Mouse (Mus musculus) intestine, postnatal 0 days (tissue): ENCODE results near the gene Gxylt2. TPM values are rescaled to one million over a fixed set of nuclear protein-coding genes. Genes with fewer than 3 reads are reported as not detected.

Experiments
- ATAC-seq: fragments of 200-750 bp; cut with Nextera tagmentation; 2 replicates; pipeline ENCODE4 v1.8.0; 2017; ENCODE audit warnings: mild to moderate bottlenecking, moderate TSS enrichment, moderate library complexity
- H3K27ac ChIP-seq: fragments of 300-500 bp; sonication (generic); 2 replicates; pipeline ENCODE4 v1.5.1; 2014; ENCODE audit warnings: mild to moderate bottlenecking, low read depth, low read length, moderate library complexity
- H3K27me3 ChIP-seq: fragments of 300-500 bp; sonication (generic); replicated peaks from 2 replicates; pipeline ENCODE4 v1.6.1; 2014; ENCODE audit warnings: low read length, mixed read lengths; ENCODE audit not compliant: control insufficient read depth, insufficient read depth
- H3K36me3 ChIP-seq: fragments of 300-500 bp; sonication (generic); 2 replicates; pipeline ENCODE4 v1.6.1; 2014; ENCODE audit warnings: mild to moderate bottlenecking, moderate library complexity; ENCODE audit not compliant: control insufficient read depth, insufficient read depth
- H3K4me1 ChIP-seq: fragments of 300-500 bp; sonication (generic); replicated peaks from 2 replicates; pipeline ENCODE4 v1.6.1; 2014; ENCODE audit warnings: antibody characterized with exemption, low read length, mixed read lengths; ENCODE audit not compliant: control insufficient read depth, insufficient read depth
- H3K4me2 ChIP-seq: fragments of 300-500 bp; sonication (generic); replicated peaks from 2 replicates; pipeline ENCODE4 v1.6.1; 2014; ENCODE audit warnings: low read depth, mild to moderate bottlenecking, moderate library complexity
- H3K4me3 ChIP-seq: fragments of 300-500 bp; sonication (generic); 2 replicates; pipeline ENCODE4 v1.5.1; 2014; ENCODE audit warnings: low read depth, low read length
- H3K9ac ChIP-seq: fragments of 300-500 bp; sonication (generic); 2 replicates; pipeline ENCODE4 v1.6.1; 2014; ENCODE audit warnings: mild to moderate bottlenecking, low read depth, low read length
- H3K9me3 ChIP-seq: fragments of 300-500 bp; sonication (generic); 2 replicates; pipeline ENCODE4 v1.6.1; 2016; ENCODE audit warnings: mixed run types; ENCODE audit not compliant: control insufficient read depth
- CTCF ChIP-seq: sonication (generic); IDR thresholded peaks from 2 replicates; pipeline ENCODE4 v1.5.1; 2016; ENCODE audit warnings: low read depth, mild to moderate bottlenecking, control low read depth, antibody characterized with exemption, moderate library complexity
- WGBS: fragments of 180-500 bp; shearing (Covaris S2); extraction: QIAGEN DNeasy Blood & Tissue Kit; methylation state at CpG from one replicate; pipeline ENCODE4 v1.1.7; 2014; 5-methylcytosine and 5-hydroxymethylcytosine counted together
- polyA plus RNA-seq: library from polyadenylated mRNA; unstranded; fragments of >200 nt; fragmentation: Nextera tagmentation; extraction: Ambion mirVana; gene quantifications from 2 replicates; pipeline ENCODE4 v1.2.1, GENCODE M21; 2015

Gene Gxylt2
- polyA plus RNA-seq, 1 experiment from 2014 or later: 0.12 TPM

GRCm38 (mm10) chr6:100670880-100671344 is 33.6 kb upstream of the Gxylt2 start, which contains the start of gene Shq1:
Gene Shq1 (minus strand): TSS chr6:100671157.
- Histone ChIP-seq H3K36me3 (no peaks in the 10 kb centered on the region), H3K9me3 (no peaks in the 10 kb centered on the region), H3K9ac (peak within 1 kb of the TSS; percentile 72), H3K4me2 (peak within 1 kb of the TSS; percentile 97), H3K4me3 (peak within 1 kb of the TSS; percentile 92), H3K4me1 (no peaks in the 10 kb centered on the region), H3K27ac (no peak within 1 kb of the TSS; the same call in 1 of the 2 replicates), H3K27me3 (no peaks in the 10 kb centered on the region)
- under 1% methylated on average over 49 of the region's 49 CpGs for WGBS
- ATAC-seq: peak; percentile 88
- peak; percentile 47 for TF ChIP-seq CTCF

GRCm38 (mm10) chr6:100671401-100671800 is 33.1 kb upstream of the Gxylt2 start:
- Histone ChIP-seq H3K9ac (no peak overlapping the region), H3K27ac (no peak overlapping the region), H3K4me3 (peak overlapping the region; percentile 92), H3K36me3 (no peaks in the 10 kb centered on the region), H3K4me2 (peak overlapping the region; percentile 97), H3K27me3 (no peaks in the 10 kb centered on the region), H3K9me3 (no peaks in the 10 kb centered on the region), H3K4me1 (no peaks in the 10 kb centered on the region)
- 6% methylated on average over 7 of the region's 7 CpGs for WGBS
- TF ChIP-seq CTCF: no peak
- ATAC-seq: no peak

GRCm38 (mm10) chr6:100674974-100675373 is 29.6 kb upstream of the Gxylt2 start:
- Histone ChIP-seq H3K4me2 (no peak overlapping the region), H3K9ac (no peak overlapping the region), H3K4me1 (no peaks in the 10 kb centered on the region), H3K27me3 (no peaks in the 10 kb centered on the region), H3K4me3 (no peak overlapping the region), H3K36me3 (no peaks in the 10 kb centered on the region), H3K9me3 (no peaks in the 10 kb centered on the region), H3K27ac (no peak overlapping the region)
- peak; percentile 81 for TF ChIP-seq CTCF
- WGBS: 12% methylated on average over 6 of the region's 6 CpGs
- no peak for ATAC-seq

GRCm38 (mm10) chr6:100676461-100676860 is 28.1 kb upstream of the Gxylt2 start:
- no peak overlapping the region for H3K9ac ChIP-seq
- H3K27ac ChIP-seq: no peak overlapping the region
- 91% methylated on average over 7 of the region's 7 CpGs for WGBS
- no peak overlapping the region for H3K4me2 ChIP-seq
- H3K9me3 ChIP-seq: no peaks in the 10 kb centered on the region
- no peak for TF ChIP-seq CTCF
- H3K4me1 ChIP-seq: no peaks in the 10 kb centered on the region
- no peaks in the 10 kb centered on the region for H3K36me3 ChIP-seq
- no peak for ATAC-seq
- H3K4me3 ChIP-seq: no peak overlapping the region
- H3K27me3 ChIP-seq: no peaks in the 10 kb centered on the region

GRCm38 (mm10) chr6:100678636-100679035 is 25.9 kb upstream of the Gxylt2 start:
- no peak for ATAC-seq
- Histone ChIP-seq H3K36me3 (no peaks in the 10 kb centered on the region), H3K9ac (no peak overlapping the region), H3K4me3 (no peak overlapping the region), H3K4me2 (no peak overlapping the region), H3K27ac (no peak overlapping the region), H3K4me1 (no peaks in the 10 kb centered on the region), H3K27me3 (no peaks in the 10 kb centered on the region), H3K9me3 (no peaks in the 10 kb centered on the region)
- WGBS: 91% methylated on average over 2 of the region's 2 CpGs
- TF ChIP-seq CTCF: no peak

- Histone ChIP-seq H3K4me3 (no peak overlapping the region), H3K27ac (no peak overlapping the region), H3K9ac (no peak overlapping the region), H3K4me2 (no peak overlapping the region), H3K27me3 (no peaks in the 10 kb centered on the region), H3K36me3 (no peaks in the 10 kb centered on the region), H3K4me1 (no peaks in the 10 kb centered on the region), H3K9me3 (no peaks in the 10 kb centered on the region)
- ATAC-seq: no peak
- 87% methylated on average over 2 of the region's 2 CpGs for WGBS
- no peak for TF ChIP-seq CTCF
These were observed 18.2 kb upstream of the Gxylt2 start for GRCm38 (mm10) chr6:100686341-100686740.

GRCm38 (mm10) chr6:100699986-100700385 is 4.5 kb upstream of the Gxylt2 start:
- ATAC-seq: no peak
- H3K36me3 ChIP-seq: no peaks in the 10 kb centered on the region
- no peak overlapping the region for H3K27ac ChIP-seq
- H3K4me1 ChIP-seq: peaks cover 1% of the 10 kb centered on the region; the same call in 1 of the 2 replicates
- no peak overlapping the region for H3K4me3 ChIP-seq
- no peak overlapping the region for H3K9ac ChIP-seq
- 80% methylated on average over 5 of the region's 5 CpGs for WGBS
- no peak overlapping the region for H3K4me2 ChIP-seq
- no peaks in the 10 kb centered on the region for H3K9me3 ChIP-seq
- peaks cover 11% of the 10 kb centered on the region for H3K27me3 ChIP-seq
- TF ChIP-seq CTCF: no peak
